Mouse (Mus musculus): ENCODE measurements around the gene Gm13694. TPM values are rescaled to one million over a fixed set of nuclear protein-coding genes. Genes with fewer than 3 reads are reported as not detected.
A peak's percentile ranks its signal among the peaks of the same experiment; 100 is the strongest.
"Not testable (repeated sequence)": the region's sequence is repeated elsewhere in the genome, so short reads cannot be mapped to it uniquely, and the experiment has no call there.

Gene Gm13694
- total RNA-seq (2021) = 1.6 and 1.7 TPM in 2 replicates
- long read RNA-seq, experiment 1 = 0 reads
- long read RNA-seq, experiment 2, partial matches to known transcripts = 0 of 1 reads
- long read RNA-seq, experiment 2, other reads (novel, unspliced or antisense) = 0 of 1 reads

- DNase-seq = not testable (repeated sequence)
These were observed at the start of gene Gm13694 for GRCm38 (mm10) chr2:83978633-83979032. Gene Gm13694 (plus strand): TSS chr2:83978933.

GRCm38 (mm10) chr2:83929478-83930088 lies 49.1 kb upstream of the Gm13694 start:
- DNase-seq = no peak

- peak; percentile 48 for DNase-seq
These were observed 37.8 kb upstream of the Gm13694 start, which contains the start of gene Zswim2 for GRCm38 (mm10) chr2:83940931-83941361. Gene Zswim2 (minus strand): TSS chr2:83941228.

- no peak for DNase-seq
These were observed 37.4 kb upstream of the Gm13694 start for GRCm38 (mm10) chr2:83941378-83941777.

- DNase-seq = no peak
These were observed 36.9 kb upstream of the Gm13694 start for GRCm38 (mm10) chr2:83941792-83942191.

- not testable (repeated sequence) for DNase-seq
These were observed 23.3 kb upstream of the Gm13694 start, which contains the start of gene Gm13698 for GRCm38 (mm10) chr2:83955393-83955792. Gene Gm13698 (plus strand): TSS chr2:83955693.

GRCm38 (mm10) chr2:83961203-83961602 lies 17.5 kb upstream of the Gm13694 start, which contains the start of gene Gm13693:
Gene Gm13693 (plus strand): TSS chr2:83961503.
- DNase-seq = not testable (repeated sequence)

- DNase-seq = not testable (repeated sequence)
These were observed 11.7 kb upstream of the Gm13694 start, which contains the start of gene Gm13695 for GRCm38 (mm10) chr2:83967013-83967412. Gene Gm13695 (plus strand): TSS chr2:83967313.

- DNase-seq = not testable (repeated sequence)
These were observed 5.9 kb upstream of the Gm13694 start, which contains the start of gene Gm13696 for GRCm38 (mm10) chr2:83972823-83973222. Gene Gm13696 (plus strand): TSS chr2:83973123.

- not testable (repeated sequence) for DNase-seq
These were observed 5.7 kb downstream of the Gm13694 start, which contains the start of gene Gm13697 for GRCm38 (mm10) chr2:83984443-83984842. Gene Gm13697 (plus strand): TSS chr2:83984743.

- not testable (repeated sequence) for DNase-seq
These were observed 11.5 kb downstream of the Gm13694 start, which contains the start of gene Gm13691 for GRCm38 (mm10) chr2:83990253-83990652. Gene Gm13691 (plus strand): TSS chr2:83990553.

- DNase-seq = not testable (repeated sequence)
These were observed 15.0 kb downstream of the Gm13694 start for GRCm38 (mm10) chr2:83993639-83994255.

- DNase-seq = not testable (repeated sequence)
These were observed 15.8 kb downstream of the Gm13694 start for GRCm38 (mm10) chr2:83994526-83994925.

GRCm38 (mm10) chr2:84008913-84009312 lies 30.2 kb downstream of the Gm13694 start:
- DNase-seq = no peak

GRCm38 (mm10) chr2:84009818-84010217 lies 31.1 kb downstream of the Gm13694 start:
- no peak for DNase-seq

- no peak for DNase-seq
These were observed 35.8 kb downstream of the Gm13694 start for GRCm38 (mm10) chr2:84014572-84014971.

- not testable (repeated sequence) for DNase-seq
These were observed 37.6 kb downstream of the Gm13694 start for GRCm38 (mm10) chr2:84016291-84016690.

GRCm38 (mm10) chr2:84018330-84018729 lies 39.6 kb downstream of the Gm13694 start:
- peak; percentile 6 for DNase-seq

- DNase-seq = peak; percentile 25
These were observed 41.0 kb downstream of the Gm13694 start for GRCm38 (mm10) chr2:84019519-84020305.

- no peak for DNase-seq
These were observed 43.2 kb downstream of the Gm13694 start for GRCm38 (mm10) chr2:84021930-84022329.

- no peak for DNase-seq
These were observed 44.2 kb downstream of the Gm13694 start for GRCm38 (mm10) chr2:84022905-84023304.

GRCm38 (mm10) chr2:84023319-84023718 lies 44.6 kb downstream of the Gm13694 start:
- no peak for DNase-seq

Measured in adrenal gland, postnatal 14 days (tissue).